Mouse (Mus musculus): Measurements from ENCODE around the gene Gm49393.

Gm49393 gene

DNA sequence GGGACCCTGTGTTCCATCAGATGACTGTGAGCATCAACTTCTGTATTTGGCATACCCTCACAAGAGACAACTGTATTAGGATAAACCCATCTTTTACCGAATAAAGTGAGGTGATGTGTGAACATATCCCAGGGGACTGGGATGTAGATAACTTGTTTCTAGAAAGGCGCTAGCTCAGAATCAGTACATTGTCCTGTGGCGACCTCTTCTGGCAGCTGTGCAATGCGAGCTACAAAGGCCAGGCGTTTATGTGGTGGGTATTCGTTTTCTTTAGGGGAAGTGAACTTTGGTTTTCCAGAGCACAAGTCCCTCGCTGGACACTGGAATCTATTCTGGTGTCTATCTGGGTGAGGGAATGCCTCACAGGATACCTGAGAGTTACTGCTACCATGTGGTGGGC, 115.9 kb downstream of the Gm49393 start:
- no peaks in the 10 kb centered on the region for H3K27me3 ChIP-seq (ENCODE audit: insufficient read depth, low read length)
- H3K4me1 ChIP-seq (replicated peaks; ENCODE audit: low read depth, low read length), result no peaks in the 10 kb centered on the region
- no peak overlapping the region for H3K4me3 ChIP-seq (replicated peaks; ENCODE audit: low read length)
- no peaks in the 10 kb centered on the region for H3K36me3 ChIP-seq (ENCODE audit: insufficient read depth, low read length)
- no peak for TF ChIP-seq NANOG (IDR thresholded peaks at IDR 0.05; ENCODE audit: borderline replicate concordance, low read length)
- peak; percentile 77 for TF ChIP-seq CTCF (conservative IDR thresholded peaks at IDR 0.05; ENCODE audit: low read length)
- H3K9me3 ChIP-seq (ENCODE audit: low read length), result no peaks in the 10 kb centered on the region

DNA sequence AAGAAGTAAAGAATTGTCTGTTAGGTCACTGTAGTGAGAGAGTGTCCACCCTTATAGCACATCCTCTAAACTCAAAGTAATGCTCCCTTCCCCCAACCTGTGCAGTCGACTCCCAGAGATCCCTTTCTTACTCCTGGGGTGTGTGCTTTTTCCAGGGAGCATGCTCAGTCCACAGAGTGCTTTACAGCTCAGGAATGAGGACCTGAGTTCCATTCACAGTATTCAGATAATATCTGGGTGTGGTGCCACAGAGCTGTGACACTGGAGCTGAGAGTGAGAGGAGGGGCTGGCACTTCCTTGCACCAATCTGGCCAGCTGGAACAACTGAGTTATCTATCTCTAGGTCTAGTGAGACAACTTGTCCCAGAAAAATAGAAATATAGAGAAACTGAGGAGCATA, 121.7 kb downstream of the Gm49393 start:
- no peak for TF ChIP-seq POU5F1 (IDR thresholded peaks at IDR 0.05; ENCODE audit: borderline replicate concordance, low read length)
- no peak for TF ChIP-seq CTCF (conservative IDR thresholded peaks at IDR 0.05; ENCODE audit: low read length)
- no peak for TF ChIP-seq NANOG (IDR thresholded peaks at IDR 0.05; ENCODE audit: borderline replicate concordance, low read length)
- Histone ChIP-seq H3K4me1 (replicated peaks; ENCODE audit: low read depth, low read length) (no peaks in the 10 kb centered on the region), H3K27me3 (ENCODE audit: insufficient read depth, low read length) (no peaks in the 10 kb centered on the region), H3K4me3 (replicated peaks; ENCODE audit: low read length) (no peak overlapping the region), H3K9me3 (ENCODE audit: low read length) (no peaks in the 10 kb centered on the region), H3K36me3 (ENCODE audit: insufficient read depth, low read length) (no peaks in the 10 kb centered on the region)

DNA sequence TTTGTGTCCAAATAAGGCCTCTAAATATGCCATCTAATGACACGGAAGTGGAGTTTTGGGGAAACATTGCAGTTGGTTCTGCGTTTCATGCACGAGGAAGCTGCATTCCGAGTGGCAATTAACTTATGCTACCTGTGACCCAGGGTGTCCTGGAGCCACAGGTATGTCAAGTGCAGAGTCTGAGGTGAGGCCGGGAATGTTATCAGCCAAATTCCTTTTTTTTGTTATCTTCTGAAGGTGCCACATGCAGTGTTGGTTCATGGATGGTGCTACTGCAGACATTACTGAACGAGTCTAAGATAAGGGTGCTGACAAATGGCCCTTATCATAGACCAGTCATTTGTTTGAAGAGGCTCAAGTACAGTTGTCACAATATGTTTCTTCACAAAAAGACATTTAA, 122.6 kb downstream of the Gm49393 start:
- TF ChIP-seq POU5F1 (IDR thresholded peaks at IDR 0.05; ENCODE audit: borderline replicate concordance, low read length), result no peak
- no peak for TF ChIP-seq NANOG (IDR thresholded peaks at IDR 0.05; ENCODE audit: borderline replicate concordance, low read length)
- Histone ChIP-seq H3K4me1 (replicated peaks; ENCODE audit: low read depth, low read length) (no peaks in the 10 kb centered on the region), H3K4me3 (replicated peaks; ENCODE audit: low read length) (no peak overlapping the region), H3K9me3 (ENCODE audit: low read length) (no peaks in the 10 kb centered on the region), H3K27me3 (ENCODE audit: insufficient read depth, low read length) (no peaks in the 10 kb centered on the region), H3K36me3 (ENCODE audit: insufficient read depth, low read length) (no peaks in the 10 kb centered on the region)

DNA sequence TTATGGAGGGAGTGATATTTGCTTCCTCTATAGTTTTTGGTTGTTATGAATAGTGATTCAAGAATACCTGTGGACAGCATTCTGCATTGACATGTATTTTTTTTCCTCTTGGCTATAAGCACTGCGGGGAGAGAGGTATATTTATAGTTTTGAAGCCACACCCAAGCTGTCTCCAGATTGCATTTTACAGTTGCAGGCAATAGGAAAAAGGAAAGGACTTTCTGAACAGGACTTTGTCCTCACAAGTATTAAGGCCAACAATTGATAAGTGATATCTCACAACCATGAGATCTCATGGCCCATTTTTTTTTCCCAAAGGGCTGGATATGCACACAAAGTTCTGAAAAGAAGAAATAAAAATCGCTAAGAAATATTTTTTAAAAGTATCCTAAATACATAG, 125.7 kb downstream of the Gm49393 start:
- no peaks in the 10 kb centered on the region for H3K9me3 ChIP-seq (ENCODE audit: low read length)
- TF ChIP-seq NANOG (IDR thresholded peaks at IDR 0.05; ENCODE audit: borderline replicate concordance, low read length) (no peak), POU5F1 (IDR thresholded peaks at IDR 0.05; ENCODE audit: borderline replicate concordance, low read length) (no peak), CTCF (conservative IDR thresholded peaks at IDR 0.05; ENCODE audit: low read length) (no peak)
- no peaks in the 10 kb centered on the region for H3K4me1 ChIP-seq (replicated peaks; ENCODE audit: low read depth, low read length)
- no peaks in the 10 kb centered on the region for H3K36me3 ChIP-seq (ENCODE audit: insufficient read depth, low read length)
- no peak overlapping the region for H3K4me3 ChIP-seq (replicated peaks; ENCODE audit: low read length)
- 0 out of 2 replicates have a peak, but pooled peaks cover 2% of the 10 kb centered on the region for H3K27me3 ChIP-seq (ENCODE audit: insufficient read depth, low read length)

Data from E14TG2a.4 (cell line).